Mouse (Mus musculus): Measurements from ENCODE around the gene Msantd3.

DNA sequence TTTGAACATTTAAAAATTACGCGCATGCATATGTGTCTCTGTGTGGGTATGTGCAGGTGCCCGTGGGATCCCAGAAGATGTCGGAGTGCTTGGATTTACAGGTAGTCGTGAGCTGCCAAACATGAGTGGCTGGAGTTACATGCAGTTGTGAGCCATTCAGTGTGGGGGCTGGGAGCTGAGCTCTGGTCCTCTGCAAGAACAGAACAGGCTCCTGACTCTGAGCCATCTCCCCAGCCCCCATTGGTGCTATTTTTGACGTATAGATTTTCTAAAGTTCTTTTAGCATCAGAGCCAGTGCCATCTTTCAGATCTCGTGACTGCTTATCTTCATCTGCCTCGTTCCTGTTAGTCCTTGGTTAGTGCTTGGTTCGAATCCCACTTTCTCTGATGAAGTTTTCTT is 69.8 kb downstream of the Msantd3 start:
- TF ChIP-seq GATA1 (IDR thresholded peaks at IDR 0.05; ENCODE audit: borderline replicate concordance, low read length) (no peak), CTCF (IDR thresholded peaks at IDR 0.05; ENCODE audit: low read depth, low read length) (no peak)
